ENCODE assay signal across 20 mouse cellular contexts in the genomic region with DNA sequence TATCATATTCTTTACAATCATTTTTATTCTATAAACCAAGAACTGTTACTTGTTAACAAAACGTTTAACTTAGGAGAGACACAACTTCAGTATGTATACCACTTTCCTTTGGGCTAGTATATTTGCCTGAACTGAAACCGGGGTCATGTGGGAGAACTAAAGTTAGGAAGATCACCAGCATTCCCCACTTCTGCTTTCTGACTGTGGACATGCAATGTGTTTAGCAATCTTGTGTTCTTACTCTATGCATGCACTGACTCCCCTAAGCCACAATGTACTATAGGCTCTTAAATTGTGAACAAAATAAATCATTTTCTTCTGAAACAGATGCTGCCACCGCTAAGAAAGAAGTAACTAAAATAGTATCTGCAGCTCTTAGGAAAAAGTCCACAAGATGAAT.
DNase-seq lines count a peak whose midpoint lies in the region; ATAC-seq lines count a peak whose summit lies in the region.
"Had no signal": no experiment of that assay in that cellular context is flagged by ENCODE, and none has a peak within 500 bp of the region (broad histone marks: within the 10 kb centered on the region; RNA-seq: fewer than 3 reads in every experiment).

No protein-coding gene starts in this region.

- intact Hi-C loops in gastrocnemius, postnatal 14 days (cut with DNase I; ENCODE audit: low total_unique reads): no loop called here

- no peak for DNase-seq in adrenal gland, postnatal 25 days
- no peak for DNase-seq in cerebellum, postnatal 14 days
- no peak for DNase-seq in gastrocnemius, postnatal 14 days
- DNase-seq in right cerebral cortex, adult 2 months (ENCODE audit: low spot score in 2 of 2): no peak
- DNase-seq: adrenal gland, adult 2 months; adrenal gland, adult 8-10 months; adrenal gland, postnatal 10 days; adrenal gland, postnatal 14 days; adrenal gland, postnatal 36 days; B cell, adult 2 months; cerebellum, adult 11 months; cerebellum, adult 11-12 months; cerebellum, adult 18-20 months had no signal

- peak; percentile 50; the same call in 1 of the 2 replicates for ATAC-seq in common myeloid progenitor, adult 5-6 weeks (replicated peaks; ENCODE audit: low read depth, poor library complexity, severe bottlenecking)
- peak; percentile 78 for ATAC-seq in granulocyte monocyte progenitor cell, adult 5-6 weeks (replicated peaks; ENCODE audit: poor library complexity, severe bottlenecking)
- peak; percentile 33; the same call in 1 of the 2 replicates for ATAC-seq in megakaryocyte, adult 5-6 weeks (ENCODE audit: poor library complexity, severe bottlenecking)
- peak; percentile 77 for ATAC-seq in megakaryocyte progenitor cell, adult 5-6 weeks (replicated peaks; ENCODE audit: poor library complexity)
- ATAC-seq: activated CD4-positive, CD25-positive, alpha-beta regulatory T cell, adult 4 months; CD4-positive, CD25-positive, alpha-beta regulatory T cell, adult 4 months; Patski had no signal
